Mouse (Mus musculus) large intestine, adult 2 months (tissue): ENCODE measurements at regions not wholly inside any gene's neighbourhood (a gene's known extent, or its start where the extent isn't known, plus 50 kb on each side); places are given as distances from the start of the nearest gene placed in this dataset.

Experiments
- DNase-seq: peaks from one replicate; pipeline ENCODE4 v3.0.0-alpha.2; 2012; ENCODE audit warnings: low read depth, low spot score
- WGBS: fragments of 180-500 bp; shearing (Covaris S2); methylation state at CpG from one replicate; pipeline ENCODE4 v1.1.7; 2018; 5-methylcytosine and 5-hydroxymethylcytosine counted together

DNA sequence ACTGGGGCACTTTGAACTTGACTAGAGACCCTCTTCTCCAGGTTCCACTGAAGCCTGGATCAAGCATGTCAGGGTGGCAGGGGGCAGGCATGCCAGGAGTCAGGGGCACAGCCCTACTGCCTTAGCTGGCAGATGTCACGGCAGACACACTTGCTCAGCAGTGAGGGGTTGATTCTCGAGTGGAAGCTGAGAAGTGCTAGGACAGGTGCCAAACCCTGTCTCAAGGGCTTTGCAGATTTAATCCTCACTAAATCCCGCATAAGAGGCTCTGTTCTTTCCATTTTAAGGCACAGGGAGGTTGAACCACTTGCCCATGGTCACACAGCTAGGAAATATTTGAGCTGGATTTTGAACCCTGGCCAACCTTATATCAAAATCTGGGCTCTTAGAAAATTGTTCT, 223.5 kb upstream of the Mvb12b start:
- no peak for DNase-seq
- 49% methylated on average over 3 of the region's 3 CpGs for WGBS

GRCm38 (mm10) chr2:34110582-34110981, 222.8 kb upstream of the Mvb12b start:
- WGBS: 85% methylated on average over 17 of the region's 17 CpGs
- no peak for DNase-seq

DNA sequence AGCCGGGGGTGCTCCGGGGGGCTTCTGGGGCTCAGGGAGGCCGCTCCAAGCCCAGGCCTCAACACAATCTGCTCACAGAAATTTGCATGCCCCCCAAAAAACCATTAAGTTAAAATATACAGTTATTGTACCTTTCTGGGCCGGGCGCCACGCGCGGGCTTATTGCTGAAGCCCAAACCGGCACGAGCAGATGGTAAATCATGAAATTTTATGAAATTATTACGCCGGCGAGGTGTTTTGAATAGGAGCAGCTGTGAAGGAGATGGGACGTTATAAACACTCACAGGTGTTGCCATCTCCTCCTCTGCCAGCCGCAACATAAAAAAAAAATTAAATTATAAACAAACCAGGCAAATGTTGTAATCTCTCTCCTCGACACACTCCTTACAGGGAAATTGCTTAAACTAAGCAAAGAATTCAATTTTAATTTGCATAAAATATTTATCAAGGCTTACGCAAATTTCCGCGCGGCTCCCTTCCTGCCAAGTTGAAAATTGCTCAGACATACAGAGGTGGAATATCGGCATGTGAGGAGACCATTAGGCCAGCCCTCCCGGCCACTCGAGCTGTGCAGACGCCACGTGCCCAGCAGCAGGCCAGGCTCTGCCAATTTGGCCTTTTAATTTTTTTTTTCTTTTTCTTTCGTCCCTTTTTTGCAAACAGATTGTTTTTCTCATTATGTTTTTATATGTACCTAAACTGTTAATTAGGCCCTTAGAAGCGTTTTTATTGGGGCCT, 220.0 kb upstream of the Mvb12b start:
- DNase-seq: no peak

GRCm38 (mm10) chr2:34106837-34107565, 219.3 kb upstream of the Mvb12b start:
- WGBS: 34% methylated on average over 15 of the region's 15 CpGs
- DNase-seq: no peak

More for the DNA sequence above, 220.0 kb upstream of the Mvb12b start:
- 57% methylated on average over 27 of the region's 27 CpGs for WGBS

DNA sequence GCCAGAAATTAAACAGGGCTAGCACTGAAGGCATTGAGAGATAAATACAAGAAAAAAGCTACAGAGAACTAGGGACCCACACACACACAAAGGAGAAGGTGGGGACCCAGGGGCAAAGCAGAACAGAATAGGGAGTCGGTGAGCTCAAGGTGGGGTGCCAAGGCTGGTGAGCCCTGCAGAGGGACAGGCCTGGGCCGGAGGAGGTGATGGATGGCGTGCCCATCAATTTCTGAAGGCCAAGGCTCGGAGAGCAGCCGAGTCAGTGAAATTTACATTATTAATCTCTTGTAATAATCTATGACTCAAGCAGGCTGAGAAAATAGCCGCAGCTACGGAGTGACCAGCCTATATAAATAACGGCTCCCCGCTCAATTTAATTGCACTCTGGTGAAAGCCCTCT, 218.5 kb upstream of the Mvb12b start:
- WGBS: 53% methylated on average over 9 of the region's 9 CpGs
- no peak for DNase-seq

DNA sequence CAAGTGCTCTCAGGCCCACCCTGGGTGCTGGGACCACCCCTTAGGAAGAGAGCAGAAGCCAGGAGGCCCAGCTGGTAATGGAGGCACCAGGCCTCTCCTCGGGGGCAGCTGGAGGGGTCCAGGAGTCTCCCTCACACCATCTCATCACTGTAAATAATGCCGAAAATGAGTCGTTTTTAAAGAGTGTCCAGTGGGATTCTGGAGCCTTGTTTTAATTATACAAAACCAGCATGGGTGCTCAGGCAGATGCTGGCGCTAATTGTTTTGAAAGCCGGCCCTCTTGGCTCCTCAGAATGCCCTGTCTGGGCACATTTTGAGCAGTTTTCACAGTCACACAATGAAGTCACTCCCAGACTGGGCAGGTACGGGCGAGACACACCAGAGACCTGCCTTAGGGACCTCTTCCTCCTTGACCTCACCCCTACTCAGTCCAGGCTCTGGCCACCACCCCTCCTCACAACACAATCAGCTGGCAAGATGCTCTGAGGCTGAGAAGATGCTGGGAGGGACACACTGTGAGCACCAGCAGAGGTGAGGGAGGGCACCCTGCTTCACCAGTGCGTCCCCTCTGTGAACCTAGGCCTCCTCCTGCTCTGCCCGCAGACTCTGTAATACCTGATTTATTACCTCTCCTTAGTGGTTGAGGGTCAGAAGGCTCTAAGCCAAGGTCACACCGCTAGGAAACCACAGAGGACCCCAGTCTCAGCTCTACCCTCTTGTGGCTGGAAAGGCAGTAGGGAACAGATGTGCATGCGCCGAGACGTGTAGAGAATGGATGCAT, 217.7 kb upstream of the Mvb12b start:
- DNase-seq: no peak
- WGBS: 54% methylated on average over 13 of the region's 13 CpGs

- DNase-seq: no peak
- 68% methylated on average over 14 of the region's 14 CpGs for WGBS
These were observed 210.3 kb upstream of the Mvb12b start for GRCm38 (mm10) chr2:34098004-34098547.

DNA sequence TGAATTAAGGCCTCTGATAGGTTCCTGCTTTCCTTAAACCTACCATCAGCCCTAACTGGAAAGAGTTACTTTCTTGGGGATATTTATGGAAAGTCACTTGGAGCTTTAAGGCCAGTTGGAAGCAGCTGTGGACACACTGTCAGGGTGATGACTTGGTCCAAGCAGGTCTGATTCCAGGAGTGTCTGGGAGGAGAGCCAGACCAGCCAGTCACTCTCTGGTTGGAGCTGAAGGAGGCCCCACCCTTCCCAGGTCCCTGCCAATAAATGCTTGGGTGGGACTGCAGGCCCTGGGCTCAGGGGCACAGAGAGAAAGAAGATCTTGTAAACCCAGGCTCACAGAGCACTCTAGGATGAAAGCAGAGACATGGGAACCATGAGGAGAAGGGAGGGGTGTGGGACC, 208.8 kb upstream of the Mvb12b start:
- DNase-seq: no peak

GRCm38 (mm10) chr2:34088832-34089231, 201.1 kb upstream of the Mvb12b start:
- WGBS: 60% methylated on average over 4 of the region's 4 CpGs
- DNase-seq: no peak

DNA sequence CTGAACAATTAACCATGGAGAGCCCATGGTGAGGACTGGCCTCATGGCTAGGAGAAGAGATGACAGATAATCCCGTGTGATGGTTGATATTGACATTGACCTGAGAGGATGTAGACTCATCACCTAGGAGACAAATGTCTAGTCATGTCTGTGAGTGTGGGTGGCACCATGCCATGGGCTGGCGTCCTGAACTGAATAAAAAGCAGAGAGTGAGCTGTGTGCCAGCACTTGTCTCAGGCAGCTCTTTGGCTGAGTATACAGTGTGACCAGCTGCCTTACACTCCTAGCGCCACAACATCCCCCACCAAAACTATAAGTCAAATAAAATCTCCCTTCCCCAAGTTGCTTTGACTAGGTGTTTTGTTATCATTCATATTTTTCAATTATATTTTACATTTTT, 198.4 kb upstream of the Mvb12b start:
- DNase-seq: no peak
- WGBS: 64% methylated on average over 3 of the region's 3 CpGs

GRCm38 (mm10) chr2:34084513-34084912, 196.8 kb upstream of the Mvb12b start:
- no peak for DNase-seq
- 73% methylated on average over 1 of the region's 1 CpGs for WGBS

DNA sequence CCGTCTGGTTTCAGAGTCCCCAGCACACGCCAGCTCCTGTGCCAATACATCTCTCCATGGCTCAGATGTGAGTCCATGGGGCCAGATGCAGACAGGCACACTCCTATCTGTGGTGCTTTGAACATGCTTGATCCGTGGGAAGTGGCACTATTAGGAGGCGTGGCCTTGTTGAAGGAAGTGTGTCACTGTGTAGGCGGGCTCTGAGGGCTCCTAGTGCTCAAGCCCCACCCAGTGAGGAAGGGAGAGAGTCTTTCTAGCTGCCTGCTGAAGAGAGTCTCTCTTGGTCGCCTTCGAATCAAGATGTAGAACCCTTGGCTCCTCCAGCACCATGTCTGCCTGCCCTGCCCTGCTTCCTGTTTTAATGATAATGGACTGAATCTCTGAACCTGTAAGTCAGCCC, 194.7 kb upstream of the Mvb12b start:
- 70% methylated on average over 7 of the region's 7 CpGs for WGBS
- no peak for DNase-seq

DNA sequence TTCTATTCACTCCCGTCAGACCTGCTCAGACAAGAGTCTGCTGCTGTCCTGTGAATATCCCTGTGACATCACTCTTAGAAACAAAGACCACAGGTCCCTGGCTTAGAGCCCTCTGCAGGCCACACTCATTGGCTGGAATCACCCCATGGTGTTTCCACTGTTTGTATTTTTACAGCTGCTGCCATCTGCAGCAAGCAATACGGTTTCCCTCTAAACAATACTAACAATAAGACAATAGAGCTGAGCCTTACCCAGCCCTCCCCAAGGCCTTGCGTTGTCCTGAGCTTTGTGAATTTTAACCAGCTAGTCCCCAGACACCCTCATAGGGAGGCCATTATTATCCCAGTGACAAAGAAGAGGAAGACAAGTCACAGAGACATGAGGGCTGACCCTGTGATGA, 192.4 kb upstream of the Mvb12b start:
- 24% methylated on average over 3 of the region's 3 CpGs for WGBS
- no peak for DNase-seq

- 74% methylated on average over 12 of the region's 12 CpGs for WGBS
- DNase-seq: no peak
These were observed 191.5 kb upstream of the Mvb12b start for GRCm38 (mm10) chr2:34079282-34079681.

DNA sequence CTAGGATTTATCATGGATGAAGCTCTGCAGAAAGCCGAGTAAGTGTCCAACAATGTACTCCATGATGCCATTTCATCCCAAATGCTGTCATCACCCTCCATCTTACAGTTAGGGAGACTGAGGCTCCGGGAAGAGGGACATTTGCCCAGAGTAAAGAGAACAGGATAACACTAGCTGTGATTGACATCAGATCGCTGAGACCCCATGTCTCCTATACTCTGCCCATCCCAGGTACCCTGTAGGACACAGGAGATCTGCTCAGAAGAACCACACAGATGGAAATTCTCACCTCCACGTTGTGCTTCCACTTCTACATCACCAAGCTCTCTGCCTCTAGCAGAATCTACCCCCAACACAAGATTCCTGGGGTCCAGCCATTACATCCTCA, 191.1 kb upstream of the Mvb12b start:
- WGBS: 75% methylated on average over 4 of the region's 4 CpGs
- DNase-seq: no peak

DNA sequence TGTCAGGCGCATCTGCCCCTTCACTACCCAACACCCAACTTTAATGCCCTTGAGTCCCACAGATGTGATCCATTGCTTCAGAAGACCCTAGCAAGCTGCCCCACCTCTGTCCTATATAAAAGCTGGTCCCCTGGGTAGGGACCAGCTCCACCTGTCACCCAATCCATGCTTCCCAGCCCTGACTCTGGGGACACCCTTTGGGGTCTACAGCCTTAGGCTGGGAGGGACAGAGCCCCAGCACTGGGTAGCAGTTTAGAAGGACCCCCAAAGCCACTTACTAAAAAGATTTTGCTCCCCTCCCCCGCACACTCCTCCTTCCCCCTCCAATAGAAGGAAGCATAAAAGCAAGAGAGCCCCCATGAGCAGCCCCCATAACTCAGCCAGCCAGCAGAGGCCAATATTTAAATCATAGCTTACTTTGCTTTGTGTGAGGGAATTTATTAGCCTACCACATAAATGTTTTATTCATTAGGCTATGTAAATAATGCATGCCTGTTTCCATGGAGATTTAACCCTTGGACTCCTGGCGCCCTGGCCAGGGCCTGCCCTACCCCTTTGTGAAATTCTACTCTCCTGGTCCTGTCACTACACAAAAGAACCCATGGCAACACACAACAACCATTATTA, 190.6 kb upstream of the Mvb12b start:
- 84% methylated on average over 3 of the region's 3 CpGs for WGBS
- DNase-seq: no peak

- no peak for DNase-seq
- 52% methylated on average over 4 of the region's 4 CpGs for WGBS
These were observed 188.6 kb upstream of the Mvb12b start for GRCm38 (mm10) chr2:34076346-34076745.

DNA sequence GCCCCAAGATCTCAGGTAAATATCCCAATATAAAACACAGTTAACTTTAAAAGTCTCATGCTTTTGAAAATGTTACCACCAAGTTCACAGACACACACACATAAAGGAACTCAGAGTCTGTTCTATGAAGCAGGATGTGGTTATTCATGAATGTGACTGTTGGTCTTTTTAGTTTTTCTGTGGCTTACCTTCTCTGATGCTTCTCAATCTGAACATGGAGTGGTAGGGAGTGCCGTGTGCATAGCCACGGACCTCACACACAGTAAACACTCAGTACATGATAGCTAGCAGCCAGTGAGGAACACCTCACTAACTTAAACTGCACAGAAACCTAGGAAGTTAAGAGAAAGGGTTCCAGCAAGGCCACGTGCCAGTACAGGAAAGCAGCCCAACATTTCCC, 186.3 kb upstream of the Mvb12b start:
- DNase-seq: no peak
- WGBS: 59% methylated on average over 3 of the region's 3 CpGs

DNA sequence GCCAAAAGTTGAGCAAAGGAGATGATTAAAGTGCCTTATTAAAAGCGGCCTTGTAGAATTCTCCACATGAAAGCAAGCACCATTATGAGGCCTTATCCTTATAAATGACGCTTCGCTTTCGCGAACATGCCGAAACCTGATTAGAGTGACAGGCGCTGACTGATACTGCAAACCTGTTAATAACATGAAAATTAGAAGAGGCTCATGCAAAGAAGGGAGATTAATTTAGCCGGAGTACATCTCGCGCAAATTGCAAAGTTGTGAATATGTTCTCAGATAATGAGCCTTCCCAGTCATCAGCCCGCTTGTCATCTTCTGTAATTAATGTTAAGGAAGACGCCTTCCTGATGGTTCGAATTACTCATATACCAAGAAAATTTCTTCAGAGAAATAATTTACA, 177.8 kb upstream of the Mvb12b start:
- no peak for DNase-seq
- WGBS: 92% methylated on average over 13 of the region's 13 CpGs

- WGBS: 36% methylated on average over 10 of the region's 10 CpGs
- DNase-seq: no peak
These were observed 177.3 kb upstream of the Mvb12b start for GRCm38 (mm10) chr2:34065090-34065489.
